Mouse (Mus musculus) bone marrow, adult 2 months (tissue): ENCODE results near the gene Thoc5. TPM values are rescaled to one million over a fixed set of nuclear protein-coding genes. Genes with fewer than 3 reads are reported as not detected.

Experiments used
- H3K27ac ChIP-seq: fragments of 200-500 bp; 2 replicates; pipeline ENCODE4 v1.5.1; 2012; ENCODE audit warnings: low read depth, mild to moderate bottlenecking, control low read depth, inconsistent platforms, low read length; ENCODE audit not compliant: control insufficient read depth, poor library complexity, insufficient read depth
- H3K4me1 ChIP-seq: fragments of 200-500 bp; 2 replicates; pipeline ENCODE4 v1.6.1; 2011; ENCODE audit warnings: low read length; ENCODE audit not compliant: control insufficient read depth, insufficient read depth
- H3K4me3 ChIP-seq: fragments of 200-500 bp; replicated peaks from 2 replicates; pipeline ENCODE3; 2011; ENCODE audit warnings: mild to moderate bottlenecking, low read depth, low read length, control low read depth; ENCODE audit not compliant: control insufficient read depth
- CTCF ChIP-seq: fragments of 200-500 bp; IDR thresholded peaks from 2 replicates; pipeline ENCODE4 v1.5.1; 2011; ENCODE audit warnings: low read length, control low read depth; ENCODE audit not compliant: control insufficient read depth, insufficient read depth
- POLR2A ChIP-seq: fragments of 200-500 bp; IDR thresholded peaks from 2 replicates; pipeline ENCODE4 v1.6.1; 2011; ENCODE audit warnings: low read depth, mild to moderate bottlenecking, control low read depth, low read length, borderline replicate concordance; ENCODE audit not compliant: control insufficient read depth
- WGBS: fragments of 180-500 bp; shearing (Covaris S2); methylation state at CpG from one replicate; pipeline ENCODE4 v1.1.7; 2018; 5-methylcytosine and 5-hydroxymethylcytosine counted together
- polyA plus RNA-seq: library from polyadenylated mRNA; stranded (reverse); fragments of >200 nt; gene quantifications from 2 replicates; pipeline ENCODE4 v1.2.4, GENCODE M21; 2011; ENCODE audit warnings: low replicate concordance; ENCODE audit not compliant: missing spikeins, insufficient read depth, insufficient read length

The Thoc5 gene
- 10.3 and 18.8 TPM in 2 replicates for polyA plus RNA-seq

DNA sequence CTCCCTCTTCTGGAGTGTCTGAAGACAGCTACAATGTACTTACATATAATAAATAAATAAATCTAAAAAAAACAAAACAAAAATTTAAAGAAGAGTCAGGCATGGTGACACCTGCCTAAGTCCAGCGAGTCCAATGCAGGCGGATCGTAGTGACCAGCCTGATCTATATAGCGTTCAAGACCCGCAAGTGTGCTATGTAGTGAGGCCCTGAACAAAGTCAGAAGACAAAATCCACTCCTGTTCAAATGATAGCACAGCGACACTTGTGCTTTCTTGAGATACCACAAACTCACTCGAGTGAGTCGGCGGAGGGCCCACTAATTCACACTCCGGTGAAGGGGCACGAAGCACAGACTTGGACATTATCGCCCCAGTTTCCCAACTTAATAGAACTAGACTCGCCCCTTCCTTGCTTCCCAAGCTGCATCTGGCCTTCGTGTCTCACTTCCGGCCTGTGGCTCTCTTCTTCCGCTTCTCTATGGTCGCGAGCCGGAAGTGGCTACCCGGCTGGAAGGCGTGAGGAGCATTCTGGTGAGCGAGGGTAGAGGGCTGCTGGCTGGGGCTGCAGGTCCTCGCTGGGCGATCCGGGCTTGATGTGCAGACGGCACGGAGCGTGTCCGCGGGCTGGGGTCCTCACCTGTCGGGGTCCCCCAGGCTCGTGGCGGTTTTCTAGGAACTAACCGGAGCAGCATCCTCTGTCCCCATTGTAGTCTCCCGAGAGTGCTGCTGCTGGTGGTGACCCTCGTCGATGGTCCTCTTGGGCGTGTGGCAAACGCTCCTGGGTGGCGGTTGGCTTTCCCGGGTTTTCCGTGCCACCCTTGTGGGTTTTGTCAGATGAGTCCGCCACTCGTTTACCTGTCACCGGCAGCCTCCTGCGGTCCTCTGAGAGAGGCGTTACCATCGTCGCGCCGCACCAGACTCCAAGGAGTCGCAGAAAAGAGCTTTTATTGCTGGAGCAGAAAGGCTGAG lies at the start of gene Thoc5:
Gene Thoc5 (plus strand): TSS at position 473 of the 969 bp plus-strand sequence.
- no peak for TF ChIP-seq CTCF
- TF ChIP-seq POLR2A = peak; percentile 77; the same call in 1 of the 2 replicates
- Histone ChIP-seq H3K27ac (peak within 1 kb of the TSS; percentile 70), H3K4me3 (peak within 1 kb of the TSS; percentile 88), H3K4me1 (peaks cover 1% of the 10 kb centered on the region; the same call in 1 of the 2 replicates)
- 1% methylated on average over 52 of the region's 52 CpGs for WGBS

GRCm38 (mm10) chr11:4848483-4849248 lies 46.5 kb upstream of the Thoc5 start:
- peak overlapping the region; percentile 96 for H3K4me3 ChIP-seq
- 2% methylated on average over 50 of the region's 50 CpGs for WGBS
- H3K4me1 ChIP-seq = peaks cover 1% of the 10 kb centered on the region; the same call in 1 of the 2 replicates
- TF ChIP-seq POLR2A = peak; percentile 35; the same call in 1 of the 2 replicates
- no peak for TF ChIP-seq CTCF
- H3K27ac ChIP-seq = peak overlapping the region; percentile 75

- WGBS = under 1% methylated on average over 60 of the region's 60 CpGs
- peak; percentile 51; the same call in 1 of the 2 replicates for TF ChIP-seq POLR2A
- 0 out of 2 replicates have a peak, but pooled peaks have one; percentile 1 for TF ChIP-seq CTCF
- Histone ChIP-seq H3K27ac (peak within 1 kb of the TSS; percentile 75), H3K4me3 (peak within 1 kb of the TSS; percentile 98), H3K4me1 (peaks cover 1% of the 10 kb centered on the region; the same call in 1 of the 2 replicates)
These were observed 45.7 kb upstream of the Thoc5 start, which contains the start of gene Nf2 for GRCm38 (mm10) chr11:4849258-4849943. Gene Nf2 (minus strand): TSS chr11:4849536.

GRCm38 (mm10) chr11:4850404-4850803 lies 44.7 kb upstream of the Thoc5 start:
- 62% methylated on average over 2 of the region's 2 CpGs for WGBS

GRCm38 (mm10) chr11:4853021-4853420 lies 42.1 kb upstream of the Thoc5 start:
- Histone ChIP-seq H3K27ac (no peak overlapping the region), H3K4me1 (no peaks in the 10 kb centered on the region), H3K4me3 (no peak overlapping the region)
- TF ChIP-seq CTCF (no peak), POLR2A (no peak)

More at GRCm38 (mm10) chr11:4850404-4850803, 44.7 kb upstream of the Thoc5 start:
- TF ChIP-seq CTCF = no peak
- no peak for TF ChIP-seq POLR2A
- Histone ChIP-seq H3K4me1 (peaks cover 1% of the 10 kb centered on the region; the same call in 1 of the 2 replicates), H3K27ac (no peak overlapping the region), H3K4me3 (no peak overlapping the region)

DNA sequence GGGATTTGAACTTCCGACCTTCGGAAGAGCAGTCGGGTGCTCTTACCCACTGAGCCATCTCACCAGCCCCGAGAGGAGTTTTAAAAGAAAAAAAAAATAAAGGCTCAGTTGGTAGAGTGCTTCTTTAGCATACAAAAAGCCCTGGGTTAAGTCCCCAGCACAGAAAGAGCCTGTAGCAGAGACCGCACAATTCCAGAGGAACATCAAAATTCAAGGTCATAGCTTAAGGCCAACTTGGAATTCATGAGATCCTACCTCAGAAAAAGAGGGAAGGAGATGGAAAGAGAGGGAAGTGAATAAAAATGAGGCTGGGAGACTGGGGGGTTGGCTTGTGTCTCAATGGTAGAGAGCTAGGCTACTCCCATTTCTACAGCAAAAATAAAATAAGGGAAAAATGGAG lies 40.9 kb upstream of the Thoc5 start:
- Histone ChIP-seq H3K27ac (no peak overlapping the region), H3K4me1 (no peaks in the 10 kb centered on the region), H3K4me3 (no peak overlapping the region)
- WGBS = 83% methylated on average over 5 of the region's 5 CpGs
- no peak for TF ChIP-seq POLR2A
- TF ChIP-seq CTCF = no peak

DNA sequence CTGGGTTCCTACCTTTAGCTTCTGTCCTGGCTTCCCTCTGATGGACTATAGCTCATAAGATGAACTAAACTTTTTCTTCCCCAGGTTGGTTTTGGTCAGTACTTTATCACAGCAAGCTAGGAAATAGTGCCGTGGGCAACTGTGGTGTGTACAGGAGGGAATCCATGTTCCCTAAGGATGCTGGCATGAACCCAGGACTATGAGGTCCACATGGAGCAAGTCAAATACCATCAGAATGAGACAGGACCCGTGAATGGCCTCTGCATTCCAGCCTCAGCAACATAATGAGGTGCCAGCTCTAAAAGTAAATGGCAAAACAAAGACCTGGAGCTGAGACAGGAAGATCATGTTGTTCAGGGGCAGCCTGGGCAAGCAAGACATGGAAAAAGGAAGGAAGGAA lies 36.7 kb upstream of the Thoc5 start:
- 44% methylated on average over 2 of the region's 2 CpGs for WGBS
- H3K4me1 ChIP-seq = no peaks in the 10 kb centered on the region
- H3K27ac ChIP-seq = no peak overlapping the region
- H3K4me3 ChIP-seq = no peak overlapping the region
- TF ChIP-seq CTCF (no peak), POLR2A (no peak)
